Mouse (Mus musculus): ENCODE data around the gene Fosl2. TPM values are rescaled to one million over a fixed set of nuclear protein-coding genes. Genes with fewer than 3 reads are reported as not detected.

The Fosl2 gene
- polyA plus RNA-seq, 2 experiments: 8.8 to 11.6 TPM

DNA sequence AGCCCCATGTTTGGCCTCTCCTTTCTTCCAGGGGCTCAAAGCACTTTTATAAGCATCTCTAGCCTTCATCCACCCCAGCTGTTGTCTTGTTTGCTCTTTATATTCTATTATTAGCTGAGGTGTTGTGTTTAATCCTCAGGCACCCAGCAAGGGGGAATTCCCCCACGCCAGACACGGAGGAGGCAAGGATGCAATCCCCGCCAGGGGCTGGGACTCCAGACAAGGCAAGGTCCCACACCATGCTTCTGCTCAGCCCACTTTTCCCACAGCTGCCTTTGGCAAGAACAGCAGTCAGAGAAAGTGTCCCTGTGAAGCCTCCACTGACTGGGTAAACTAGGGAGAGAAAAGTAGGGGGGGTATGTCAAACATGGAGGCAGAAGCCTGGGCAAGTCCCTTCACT, 36.9 kb upstream of the Fosl2 start:
- no peak for ATAC-seq (ENCODE audit: low FRiP score, low read depth)
- H3K27ac ChIP-seq (replicated peaks; ENCODE audit: low read depth, low read length): no peak overlapping the region
- no peaks in the 10 kb centered on the region for H3K36me3 ChIP-seq (ENCODE audit: control insufficient read depth, insufficient read depth, low read length)
- no peak overlapping the region for H3K9ac ChIP-seq (ENCODE audit: low read depth, low read length, severe bottlenecking)
- H3K4me1 ChIP-seq (ENCODE audit: control insufficient read depth, insufficient read depth, low read length): peaks cover 15% of the 10 kb centered on the region
- no peaks in the 10 kb centered on the region for H3K9me3 ChIP-seq (ENCODE audit: control insufficient read depth, low read length)
- no peak for DNase-seq (ENCODE audit: low spot score)
- H3K4me2 ChIP-seq (replicated peaks; ENCODE audit: low read depth, low read length, severe bottlenecking): no peak overlapping the region
- no peaks in the 10 kb centered on the region for H3K27me3 ChIP-seq (ENCODE audit: control insufficient read depth, insufficient read depth, low read length)
- no peak overlapping the region for H3K4me3 ChIP-seq (replicated peaks; ENCODE audit: low read length)
- WGBS: 72% methylated on average over 3 of the region's 3 CpGs
- TF ChIP-seq POLR2A (IDR thresholded peaks at IDR 0.05; ENCODE audit: borderline replicate concordance, extremely low read depth, insufficient read depth, insufficient read length): no peak

DNA sequence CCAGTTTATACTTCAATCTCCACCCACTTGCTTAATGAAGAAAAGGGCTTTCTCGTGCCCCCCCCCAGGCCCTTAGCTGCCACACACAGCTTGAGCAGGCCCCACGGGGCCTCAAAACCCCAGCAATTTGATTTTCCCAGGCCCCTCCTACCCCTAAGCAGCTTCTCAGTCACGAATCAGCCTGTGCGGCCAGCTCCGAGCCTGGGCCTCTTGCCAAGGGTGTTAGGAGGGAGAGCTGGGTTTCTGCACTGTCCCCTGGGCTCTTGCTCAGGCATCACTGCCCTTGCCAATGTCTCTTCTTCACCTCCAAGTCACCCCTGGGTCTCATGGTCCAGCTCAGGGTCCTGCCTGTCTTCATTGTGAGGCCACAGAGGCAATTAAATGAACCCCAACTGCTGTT, 33.1 kb upstream of the Fosl2 start:
- Histone ChIP-seq H3K9ac (ENCODE audit: low read depth, low read length, severe bottlenecking) (0 out of 2 replicates have a peak overlapping the region, but pooled peaks have one; percentile 8), H3K9me3 (ENCODE audit: control insufficient read depth, low read length) (no peaks in the 10 kb centered on the region), H3K36me3 (ENCODE audit: control insufficient read depth, insufficient read depth, low read length) (no peaks in the 10 kb centered on the region), H3K4me1 (ENCODE audit: control insufficient read depth, insufficient read depth, low read length) (peaks cover 15% of the 10 kb centered on the region), H3K27ac (replicated peaks; ENCODE audit: low read depth, low read length) (no peak overlapping the region), H3K4me3 (replicated peaks; ENCODE audit: low read length) (no peak overlapping the region), H3K27me3 (ENCODE audit: control insufficient read depth, insufficient read depth, low read length) (no peaks in the 10 kb centered on the region), H3K4me2 (replicated peaks; ENCODE audit: low read depth, low read length, severe bottlenecking) (no peak overlapping the region)
- WGBS: 13% methylated on average over 5 of the region's 5 CpGs
- ATAC-seq (ENCODE audit: low FRiP score, low read depth) (peak; percentile 65), DNase-seq (ENCODE audit: low spot score) (peak; percentile 64)
- no peak for TF ChIP-seq POLR2A (IDR thresholded peaks at IDR 0.05; ENCODE audit: borderline replicate concordance, extremely low read depth, insufficient read depth, insufficient read length)

DNA sequence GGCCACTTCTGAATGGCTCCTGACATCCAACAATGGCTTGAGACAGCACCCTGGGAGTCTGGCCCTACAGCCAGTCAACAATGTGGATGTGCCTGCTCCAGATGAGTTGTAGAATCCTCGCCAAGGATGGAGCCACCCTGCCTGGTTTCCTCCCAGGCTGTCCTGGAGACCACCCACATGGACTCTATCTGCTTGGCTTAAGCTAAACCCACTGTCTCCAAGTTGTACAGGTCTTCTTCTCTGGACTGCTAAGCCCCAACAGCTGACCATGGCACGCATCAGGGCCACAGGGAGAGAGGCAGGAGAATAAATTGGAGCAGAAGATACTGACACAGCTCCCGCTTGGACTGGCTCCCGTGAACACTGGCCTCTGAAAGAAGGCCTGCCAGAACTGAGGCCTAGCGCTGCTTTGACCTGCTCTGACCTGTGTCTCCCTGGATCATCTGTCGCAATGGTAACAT, 32.6 kb upstream of the Fosl2 start:
- WGBS: 86% methylated on average over 6 of the region's 6 CpGs
- no peaks in the 10 kb centered on the region for H3K9me3 ChIP-seq (ENCODE audit: control insufficient read depth, low read length)
- no peak overlapping the region for H3K4me2 ChIP-seq (replicated peaks; ENCODE audit: low read depth, low read length, severe bottlenecking)
- ATAC-seq (ENCODE audit: low FRiP score, low read depth) (no peak), DNase-seq (ENCODE audit: low spot score) (no peak)
- H3K36me3 ChIP-seq (ENCODE audit: control insufficient read depth, insufficient read depth, low read length): no peaks in the 10 kb centered on the region
- H3K27ac ChIP-seq (replicated peaks; ENCODE audit: low read depth, low read length): no peak overlapping the region
- H3K4me3 ChIP-seq (replicated peaks; ENCODE audit: low read length): no peak overlapping the region
- no peaks in the 10 kb centered on the region for H3K27me3 ChIP-seq (ENCODE audit: control insufficient read depth, insufficient read depth, low read length)
- TF ChIP-seq POLR2A (IDR thresholded peaks at IDR 0.05; ENCODE audit: borderline replicate concordance, extremely low read depth, insufficient read depth, insufficient read length): no peak
- no peak overlapping the region for H3K9ac ChIP-seq (ENCODE audit: low read depth, low read length, severe bottlenecking)
- peaks cover 15% of the 10 kb centered on the region for H3K4me1 ChIP-seq (ENCODE audit: control insufficient read depth, insufficient read depth, low read length)

DNA sequence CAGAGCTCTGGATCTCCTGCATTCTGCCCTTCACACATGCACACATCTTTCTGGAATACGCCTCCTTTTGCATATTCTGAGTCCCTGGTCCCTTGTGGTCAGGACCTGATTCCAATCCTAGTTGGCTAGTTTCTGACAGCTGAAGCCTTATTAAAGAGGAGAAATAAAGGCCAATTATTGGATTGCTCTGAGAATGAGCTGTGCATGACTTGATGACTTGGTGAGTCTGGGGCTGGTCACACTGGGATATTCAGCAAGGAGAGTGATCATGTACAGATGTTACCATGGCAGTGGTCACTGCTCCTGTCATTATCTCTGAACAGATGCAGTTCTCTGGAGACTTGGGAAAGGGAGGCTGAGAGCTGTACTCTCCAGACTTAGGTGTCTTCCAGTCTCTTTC, 32.1 kb upstream of the Fosl2 start:
- Histone ChIP-seq H3K9me3 (ENCODE audit: control insufficient read depth, low read length) (no peaks in the 10 kb centered on the region), H3K4me3 (replicated peaks; ENCODE audit: low read length) (no peak overlapping the region), H3K4me1 (ENCODE audit: control insufficient read depth, insufficient read depth, low read length) (peaks cover 15% of the 10 kb centered on the region), H3K27me3 (ENCODE audit: control insufficient read depth, insufficient read depth, low read length) (no peaks in the 10 kb centered on the region), H3K4me2 (replicated peaks; ENCODE audit: low read depth, low read length, severe bottlenecking) (no peak overlapping the region), H3K36me3 (ENCODE audit: control insufficient read depth, insufficient read depth, low read length) (no peaks in the 10 kb centered on the region), H3K9ac (ENCODE audit: low read depth, low read length, severe bottlenecking) (no peak overlapping the region), H3K27ac (replicated peaks; ENCODE audit: low read depth, low read length) (no peak overlapping the region)
- WGBS: 89% methylated on average over 1 of the region's 1 CpGs
- DNase-seq (ENCODE audit: low spot score) (no peak), ATAC-seq (ENCODE audit: low FRiP score, low read depth) (no peak)
- no peak for TF ChIP-seq POLR2A (IDR thresholded peaks at IDR 0.05; ENCODE audit: borderline replicate concordance, extremely low read depth, insufficient read depth, insufficient read length)

DNA sequence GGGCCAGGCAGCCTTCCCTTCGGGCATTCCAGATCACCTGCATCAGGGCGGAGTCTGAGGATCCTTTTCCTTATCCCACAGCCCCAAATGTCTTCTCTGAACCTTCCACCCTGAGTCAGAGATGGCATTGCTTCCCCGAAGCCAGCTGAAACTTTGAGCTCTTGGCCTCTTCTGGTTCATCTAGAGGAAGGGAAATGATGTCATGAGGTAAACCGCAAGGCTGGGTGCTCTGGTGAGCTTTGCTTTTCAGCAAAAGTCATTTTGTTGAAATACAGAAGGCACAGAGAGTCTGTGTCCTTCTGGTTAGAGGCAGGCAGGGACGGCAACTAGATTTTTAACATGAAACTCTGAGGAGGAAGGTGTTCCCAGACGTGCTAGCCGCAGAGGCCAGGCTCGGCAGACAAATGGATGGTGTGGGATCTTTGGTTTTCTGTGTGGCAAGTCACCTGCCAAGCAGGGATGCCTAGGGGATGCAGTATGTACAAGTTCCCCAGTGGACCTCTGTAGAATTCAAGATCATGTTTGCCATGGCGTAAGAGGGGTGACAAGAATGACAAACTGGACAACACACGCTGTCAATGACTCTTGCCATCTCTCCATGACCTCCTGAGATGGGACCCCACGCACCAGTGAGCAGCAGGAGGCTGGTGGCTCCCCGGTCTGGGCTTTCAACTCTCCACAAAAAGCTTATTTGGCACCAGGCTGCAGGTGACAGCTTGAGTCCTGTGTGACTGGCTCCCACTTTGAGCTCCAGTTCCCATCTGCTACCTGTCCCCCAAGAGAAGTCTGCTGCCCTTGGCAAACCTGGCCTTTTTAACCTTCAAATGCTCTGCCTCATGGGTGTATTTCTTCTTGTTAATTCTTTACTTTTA, 31.2 kb upstream of the Fosl2 start:
- H3K27me3 ChIP-seq (ENCODE audit: control insufficient read depth, insufficient read depth, low read length): no peaks in the 10 kb centered on the region
- H3K4me1 ChIP-seq (ENCODE audit: control insufficient read depth, insufficient read depth, low read length): peaks cover 15% of the 10 kb centered on the region
- no peaks in the 10 kb centered on the region for H3K36me3 ChIP-seq (ENCODE audit: control insufficient read depth, insufficient read depth, low read length)
- ATAC-seq (ENCODE audit: low FRiP score, low read depth) (no peak), DNase-seq (ENCODE audit: low spot score) (no peak)
- H3K4me3 ChIP-seq (replicated peaks; ENCODE audit: low read length): no peak overlapping the region
- H3K9me3 ChIP-seq (ENCODE audit: control insufficient read depth, low read length): no peaks in the 10 kb centered on the region
- TF ChIP-seq POLR2A (IDR thresholded peaks at IDR 0.05; ENCODE audit: borderline replicate concordance, extremely low read depth, insufficient read depth, insufficient read length): no peak
- no peak overlapping the region for H3K9ac ChIP-seq (ENCODE audit: low read depth, low read length, severe bottlenecking)
- no peak overlapping the region for H3K4me2 ChIP-seq (replicated peaks; ENCODE audit: low read depth, low read length, severe bottlenecking)
- H3K27ac ChIP-seq (replicated peaks; ENCODE audit: low read depth, low read length): no peak overlapping the region
- 82% methylated on average over 12 of the region's 12 CpGs for WGBS
